Mouse (Mus musculus) olfactory bulb, adult 2 months (tissue): Measurements from ENCODE around the gene Uox.

Experiments used
- CTCF ChIP-seq: fragments of 200-500 bp; IDR thresholded peaks from 2 replicates; pipeline ENCODE4 v1.5.1; 2012; ENCODE audit warnings: low read depth, mild to moderate bottlenecking, low read length, moderate library complexity; ENCODE audit not compliant: insufficient read depth
- POLR2A ChIP-seq: fragments of 200-500 bp; IDR thresholded peaks from 2 replicates; pipeline ENCODE4 v1.6.1; 2012; ENCODE audit warnings: mild to moderate bottlenecking, low read depth, low read length, moderate library complexity; ENCODE audit not compliant: insufficient read depth

- TF ChIP-seq CTCF (no peak), POLR2A (no peak)
Measured at GRCm38 (mm10) chr3:146565065-146565411, 5.2 kb upstream of the Uox start.
